Mouse (Mus musculus): ENCODE measurements around the gene E130311K13Rik. TPM values are rescaled to one million over a fixed set of nuclear protein-coding genes. Genes with fewer than 3 reads are reported as not detected.
A peak's percentile ranks its signal among the peaks of the same experiment; 100 is the strongest.

The E130311K13Rik gene
- 5.6 and 5.9 TPM in 2 replicates for polyA plus RNA-seq (2015; fragmentation: Nextera tagmentation; extraction: Ambion mirVana)

GRCm38 (mm10) chr3:63928878-63929859 lies at the start of gene E130311K13Rik:
Gene E130311K13Rik, minus strand, starts transcription at chr3:63929472.
- WGBS: 4% methylated on average over 48 of the region's 48 CpGs
- H3K27ac ChIP-seq (replicated peaks): peak within 1 kb of the TSS; percentile 80
- H3K27me3 ChIP-seq: no peaks in the 10 kb centered on the region
- peak within 1 kb of the TSS; percentile 86 for H3K9ac ChIP-seq
- peak within 1 kb of the TSS; percentile 68 for H3K4me3 ChIP-seq
- H3K4me2 ChIP-seq: peak within 1 kb of the TSS; percentile 62
- no peaks in the 10 kb centered on the region for H3K36me3 ChIP-seq
- ATAC-seq (ENCODE audit: low read depth): peak; percentile 96
- H3K4me1 ChIP-seq (replicated peaks): no peaks in the 10 kb centered on the region
- H3K9me3 ChIP-seq: no peaks in the 10 kb centered on the region

GRCm38 (mm10) chr3:63977895-63978294 lies 48.6 kb upstream of the E130311K13Rik start:
- Histone ChIP-seq H3K4me2 (peak overlapping the region; percentile 89), H3K4me3 (0 out of 2 replicates have a peak overlapping the region, but pooled peaks have one; percentile 97), H3K36me3 (peaks cover 20% of the 10 kb centered on the region), H3K27me3 (no peaks in the 10 kb centered on the region), H3K9ac (no peak overlapping the region), H3K9me3 (no peaks in the 10 kb centered on the region), H3K4me1 (replicated peaks) (peaks cover 25% of the 10 kb centered on the region), H3K27ac (replicated peaks) (no peak overlapping the region)
- WGBS: 55% methylated on average over 4 of the region's 4 CpGs
- ATAC-seq (ENCODE audit: low read depth): no peak

GRCm38 (mm10) chr3:63975955-63976908 lies 47.0 kb upstream of the E130311K13Rik start, which contains the start of gene Gmps:
Gene Gmps, plus strand, starts transcription at chr3:63976106.
- under 1% methylated on average over 67 of the region's 67 CpGs for WGBS
- Histone ChIP-seq H3K27me3 (no peaks in the 10 kb centered on the region), H3K4me3 (peak within 1 kb of the TSS; percentile 97), H3K4me1 (replicated peaks) (peaks cover 25% of the 10 kb centered on the region), H3K4me2 (peak within 1 kb of the TSS; percentile 89), H3K9ac (peak within 1 kb of the TSS; percentile 93), H3K27ac (replicated peaks) (peak within 1 kb of the TSS; percentile 92), H3K9me3 (no peaks in the 10 kb centered on the region), H3K36me3 (peaks cover 7% of the 10 kb centered on the region)
- peak; percentile 99 for ATAC-seq (ENCODE audit: low read depth)

GRCm38 (mm10) chr3:63965929-63966328 lies 36.7 kb upstream of the E130311K13Rik start:
- Histone ChIP-seq H3K4me1 (replicated peaks) (peaks cover 25% of the 10 kb centered on the region), H3K9ac (no peak overlapping the region), H3K36me3 (no peaks in the 10 kb centered on the region), H3K4me2 (no peak overlapping the region), H3K27me3 (peaks cover 19% of the 10 kb centered on the region), H3K27ac (replicated peaks) (no peak overlapping the region), H3K4me3 (no peak overlapping the region), H3K9me3 (no peaks in the 10 kb centered on the region)
- WGBS: 74% methylated on average over 2 of the region's 2 CpGs
- no peak for ATAC-seq (ENCODE audit: low read depth)

DNA sequence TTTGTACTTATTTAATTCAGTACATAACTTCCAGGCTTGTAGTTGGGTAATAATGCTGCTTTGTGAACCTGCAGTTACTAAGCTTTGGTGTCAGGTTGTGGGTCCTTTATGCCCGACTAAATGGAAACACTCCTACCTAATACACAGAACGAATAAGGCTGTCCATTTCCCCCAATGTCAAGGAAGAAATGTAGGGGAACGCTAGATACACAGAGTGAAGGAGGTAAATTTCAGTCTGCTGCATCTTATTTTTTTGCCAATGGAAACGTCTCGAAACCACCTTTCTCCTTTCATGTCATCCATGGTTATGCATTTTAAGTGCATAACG lies 35.6 kb upstream of the E130311K13Rik start:
- WGBS: 78% methylated on average over 6 of the region's 6 CpGs
- Histone ChIP-seq H3K36me3 (no peaks in the 10 kb centered on the region), H3K9ac (no peak overlapping the region)

GRCm38 (mm10) chr3:63964100-63964921 lies 35.0 kb upstream of the E130311K13Rik start, which contains the start of gene Slc33a1:
Gene Slc33a1, minus strand, starts transcription at chr3:63964768.
- under 1% methylated on average over 69 of the region's 69 CpGs for WGBS
- H3K36me3 ChIP-seq: peaks cover 4% of the 10 kb centered on the region; the same call in 1 of the 2 replicates
- peak within 1 kb of the TSS; percentile 93 for H3K27ac ChIP-seq (replicated peaks)
- peaks cover 30% of the 10 kb centered on the region for H3K4me1 ChIP-seq (replicated peaks)
- peak within 1 kb of the TSS; percentile 82 for H3K4me3 ChIP-seq
- H3K9ac ChIP-seq: peak within 1 kb of the TSS; percentile 90
- H3K27me3 ChIP-seq: peaks cover 19% of the 10 kb centered on the region
- ATAC-seq (ENCODE audit: low read depth): peak; percentile 98
- peak within 1 kb of the TSS; percentile 81 for H3K4me2 ChIP-seq
- no peaks in the 10 kb centered on the region for H3K9me3 ChIP-seq

More for the DNA sequence above, 35.6 kb upstream of the E130311K13Rik start:
- H3K27ac ChIP-seq (replicated peaks): peak overlapping the region; percentile 93
- peaks cover 19% of the 10 kb centered on the region for H3K27me3 ChIP-seq
- H3K9me3 ChIP-seq: no peaks in the 10 kb centered on the region
- H3K4me1 ChIP-seq (replicated peaks): peaks cover 30% of the 10 kb centered on the region
- peak overlapping the region; percentile 82 for H3K4me3 ChIP-seq
- peak overlapping the region; percentile 81 for H3K4me2 ChIP-seq
- ATAC-seq (ENCODE audit: low read depth): peak; percentile 51; the same call in 1 of the 2 replicates

GRCm38 (mm10) chr3:63963421-63964099 lies 34.3 kb upstream of the E130311K13Rik start:
- peak overlapping the region; percentile 93 for H3K27ac ChIP-seq (replicated peaks)
- 8% methylated on average over 25 of the region's 25 CpGs for WGBS
- peak overlapping the region; percentile 82 for H3K4me3 ChIP-seq
- peaks cover 4% of the 10 kb centered on the region; the same call in 1 of the 2 replicates for H3K36me3 ChIP-seq
- peak; percentile 10; the same call in 1 of the 2 replicates for ATAC-seq (ENCODE audit: low read depth)
- H3K4me2 ChIP-seq: peak overlapping the region; percentile 81
- H3K9ac ChIP-seq: peak overlapping the region; percentile 90
- peaks cover 30% of the 10 kb centered on the region for H3K4me1 ChIP-seq (replicated peaks)
- no peaks in the 10 kb centered on the region for H3K9me3 ChIP-seq
- peaks cover 17% of the 10 kb centered on the region for H3K27me3 ChIP-seq

DNA sequence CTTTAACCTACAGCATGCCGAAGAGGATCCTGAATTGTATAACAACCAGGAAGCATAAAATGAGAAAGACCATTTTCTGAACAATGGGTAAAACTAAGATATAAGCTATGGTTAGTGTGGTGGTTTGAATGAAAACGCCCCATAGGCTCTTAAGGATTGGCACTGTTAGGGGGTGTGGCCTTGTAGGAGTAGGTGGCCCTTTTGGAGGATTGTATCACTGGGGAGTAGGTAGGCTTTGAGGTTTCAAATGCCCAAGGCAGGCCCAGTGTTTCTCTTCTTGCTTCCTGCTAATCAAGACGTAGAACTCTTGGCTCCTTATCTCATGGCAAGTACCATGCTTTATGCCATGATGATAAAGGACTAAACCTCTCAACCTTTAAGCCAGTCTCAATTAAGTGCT lies 20.6 kb upstream of the E130311K13Rik start:
- peaks cover 14% of the 10 kb centered on the region for H3K36me3 ChIP-seq
- no peak for ATAC-seq (ENCODE audit: low read depth)
- no peak overlapping the region for H3K4me2 ChIP-seq
- H3K9ac ChIP-seq: no peak overlapping the region
- H3K9me3 ChIP-seq: no peaks in the 10 kb centered on the region
- H3K4me1 ChIP-seq (replicated peaks): no peaks in the 10 kb centered on the region
- no peak overlapping the region for H3K4me3 ChIP-seq
- 88% methylated on average over 3 of the region's 3 CpGs for WGBS
- no peaks in the 10 kb centered on the region for H3K27me3 ChIP-seq
- H3K27ac ChIP-seq (replicated peaks): no peak overlapping the region

DNA sequence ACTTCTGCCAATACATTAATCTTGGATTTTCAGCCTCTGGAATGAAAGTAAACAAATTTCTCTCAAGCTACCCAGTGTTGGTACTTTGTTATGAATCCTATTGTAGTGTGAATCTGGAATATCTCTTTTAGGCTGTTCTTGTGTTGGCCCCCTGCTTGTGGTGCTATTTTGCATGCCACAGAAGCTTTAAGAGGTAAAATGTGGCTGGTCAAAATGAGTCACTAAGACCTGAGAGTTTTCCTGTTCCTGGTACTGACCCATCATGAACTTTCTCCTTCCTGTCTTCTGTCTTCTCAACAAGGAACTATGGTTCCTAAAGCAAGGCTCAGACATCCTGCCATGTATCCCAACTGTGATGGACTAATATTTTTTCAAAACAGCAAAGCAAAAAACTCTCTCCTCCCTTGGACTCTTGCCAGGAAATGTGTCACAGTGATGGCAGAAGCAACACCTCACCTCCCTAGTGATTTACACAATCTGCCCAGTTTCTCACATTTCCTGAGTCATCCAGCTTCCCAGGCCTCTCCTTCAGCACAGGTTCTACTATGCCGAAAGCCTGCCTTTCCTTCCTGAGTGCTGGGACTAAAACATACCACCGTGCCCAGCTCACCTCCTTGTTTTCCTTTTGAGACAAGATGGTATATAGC lies 12.1 kb upstream of the E130311K13Rik start:
- WGBS: 81% methylated on average over 2 of the region's 2 CpGs
- Histone ChIP-seq H3K27ac (replicated peaks) (no peak overlapping the region), H3K36me3 (peaks cover 16% of the 10 kb centered on the region), H3K27me3 (no peaks in the 10 kb centered on the region), H3K4me2 (no peak overlapping the region), H3K4me3 (no peak overlapping the region), H3K9me3 (no peaks in the 10 kb centered on the region), H3K4me1 (replicated peaks) (no peaks in the 10 kb centered on the region), H3K9ac (no peak overlapping the region)
- ATAC-seq (ENCODE audit: low read depth): no peak

GRCm38 (mm10) chr3:63938928-63939327 lies 9.7 kb upstream of the E130311K13Rik start:
- no peaks in the 10 kb centered on the region for H3K9me3 ChIP-seq
- WGBS: 85% methylated on average over 2 of the region's 2 CpGs
- H3K4me2 ChIP-seq: no peak overlapping the region
- H3K36me3 ChIP-seq: peaks cover 9% of the 10 kb centered on the region
- no peak overlapping the region for H3K27ac ChIP-seq (replicated peaks)
- ATAC-seq (ENCODE audit: low read depth): no peak
- no peak overlapping the region for H3K4me3 ChIP-seq
- no peaks in the 10 kb centered on the region for H3K27me3 ChIP-seq
- H3K4me1 ChIP-seq (replicated peaks): no peaks in the 10 kb centered on the region
- no peak overlapping the region for H3K9ac ChIP-seq

Measured in neural tube, embryonic 13.5 days (tissue).